Mouse (Mus musculus) neural tube, embryonic 11.5 days (tissue): ENCODE results near the gene Spock1. TPM values are rescaled to one million over a fixed set of nuclear protein-coding genes. Genes with fewer than 3 reads are reported as not detected.

Source experiments
- ATAC-seq: fragments of 200-750 bp; cut with Nextera tagmentation; 2 replicates; pipeline ENCODE4 v1.8.0; 2017; ENCODE audit warnings: moderate number of reproducible peaks, mild to moderate bottlenecking, moderate TSS enrichment, moderate library complexity; ENCODE audit not compliant: insufficient read depth, low FRiP score, low TSS enrichment
- DNase-seq: peaks from one replicate; pipeline ENCODE4 v3.0.0-alpha.2; 2015; ENCODE audit warnings: low spot score
- H3K27ac ChIP-seq: fragments of 300-500 bp; sonication (generic); 2 replicates; pipeline ENCODE4 v1.5.1; 2014; ENCODE audit warnings: low read depth, mild to moderate bottlenecking, low read length
- H3K27me3 ChIP-seq: fragments of 300-500 bp; sonication (generic); 2 replicates; pipeline ENCODE4 v1.6.1; 2014; ENCODE audit warnings: mild to moderate bottlenecking, low read length, mixed read lengths; ENCODE audit not compliant: control insufficient read depth, insufficient read depth
- H3K36me3 ChIP-seq: fragments of 300-500 bp; sonication (generic); 2 replicates; pipeline ENCODE4 v1.6.1; 2014; ENCODE audit warnings: mild to moderate bottlenecking, low read length, moderate library complexity, mixed read lengths; ENCODE audit not compliant: control insufficient read depth, insufficient read depth
- H3K4me1 ChIP-seq: fragments of 300-500 bp; sonication (generic); 2 replicates; pipeline ENCODE4 v1.6.1; 2014; ENCODE audit warnings: low read length, mixed read lengths; ENCODE audit not compliant: control insufficient read depth, insufficient read depth
- H3K4me2 ChIP-seq: fragments of 300-500 bp; sonication (generic); 2 replicates; pipeline ENCODE4 v1.6.1; 2014; ENCODE audit warnings: low read depth, mild to moderate bottlenecking, moderate library complexity
- H3K4me3 ChIP-seq: fragments of 300-500 bp; sonication (generic); 2 replicates; pipeline ENCODE4 v1.5.1; 2014; ENCODE audit warnings: low read depth, low read length
- H3K9ac ChIP-seq: fragments of 300-500 bp; sonication (generic); 2 replicates; pipeline ENCODE4 v1.6.1; 2014; ENCODE audit warnings: mild to moderate bottlenecking, low read length
- H3K9me3 ChIP-seq: fragments of 300-500 bp; sonication (generic); 2 replicates; pipeline ENCODE4 v1.6.1; 2016; ENCODE audit warnings: low read length; ENCODE audit not compliant: control insufficient read depth
- WGBS: fragments of 180-500 bp; shearing (Covaris S2); extraction: QIAGEN DNeasy Blood & Tissue Kit; methylation state at CpG from one replicate; pipeline ENCODE4 v1.1.7; 2014; 5-methylcytosine and 5-hydroxymethylcytosine counted together
- polyA plus RNA-seq: library from polyadenylated mRNA; unstranded; fragments of >200 nt; fragmentation: Nextera tagmentation; extraction: Ambion mirVana; gene quantifications from 2 replicates; pipeline ENCODE4 v1.2.1, GENCODE M21; 2014

Spock1 gene
- polyA plus RNA-seq, 1 experiment from 2014 or later: 23.3 TPM

DNA sequence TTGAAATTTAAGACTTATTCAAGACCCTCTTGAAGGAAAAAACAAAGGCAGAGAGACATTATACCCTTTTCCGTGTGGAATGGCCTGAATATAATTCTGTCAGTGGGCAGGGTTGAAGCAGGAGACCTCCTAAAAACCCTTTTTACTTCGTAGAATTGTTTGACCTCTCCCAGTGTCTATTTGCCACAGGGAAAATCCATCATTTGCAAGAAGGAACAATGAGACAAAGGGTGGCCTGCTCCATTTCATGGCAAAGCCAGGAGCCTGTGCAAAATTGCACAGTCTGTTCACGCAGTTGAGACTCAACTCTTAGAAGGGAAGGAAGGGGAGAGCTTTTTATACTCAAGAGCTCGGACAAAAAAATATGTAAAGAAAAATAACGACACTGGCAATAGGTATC is 22.6 kb upstream of the Spock1 start:
- Histone ChIP-seq H3K9me3 (no peaks in the 10 kb centered on the region), H3K4me2 (no peak overlapping the region)
- peak; percentile 69 for ATAC-seq

DNA sequence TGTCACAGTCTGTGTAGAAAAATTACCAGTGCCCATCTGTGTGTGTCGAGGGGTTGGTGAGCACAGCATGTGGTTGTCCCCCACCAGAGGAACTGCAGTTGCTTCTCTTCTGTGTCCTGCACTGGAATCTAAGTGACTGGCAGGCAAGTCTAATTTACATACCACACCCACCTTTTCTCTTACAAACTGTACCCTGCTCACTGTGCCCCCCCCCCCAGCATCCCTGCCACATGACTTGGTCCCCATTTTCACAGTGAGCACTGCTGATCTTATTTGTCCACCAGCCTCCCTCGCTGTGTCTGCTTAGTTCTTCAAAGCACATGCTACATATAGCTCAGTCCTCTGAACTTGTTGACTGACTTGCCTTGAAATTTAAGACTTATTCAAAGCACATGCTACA is 22.2 kb upstream of the Spock1 start:
- no peaks in the 10 kb centered on the region for H3K9me3 ChIP-seq
- 10% methylated on average over 2 of the region's 2 CpGs for WGBS
- no peak overlapping the region for H3K4me2 ChIP-seq
- no peak overlapping the region for H3K27ac ChIP-seq
- no peaks in the 10 kb centered on the region for H3K27me3 ChIP-seq
- H3K9ac ChIP-seq: no peak overlapping the region
- ATAC-seq (peak; percentile 86), DNase-seq (peak; percentile 59)
- peaks cover 10% of the 10 kb centered on the region for H3K4me1 ChIP-seq
- H3K36me3 ChIP-seq: no peaks in the 10 kb centered on the region
- H3K4me3 ChIP-seq: no peak overlapping the region

More for the DNA sequence above, 22.6 kb upstream of the Spock1 start:
- no peaks in the 10 kb centered on the region for H3K27me3 ChIP-seq
- DNase-seq: peak; percentile 49
- no peaks in the 10 kb centered on the region for H3K36me3 ChIP-seq
- H3K27ac ChIP-seq: no peak overlapping the region
- WGBS: 21% methylated on average over 5 of the region's 5 CpGs
- no peak overlapping the region for H3K9ac ChIP-seq
- H3K4me1 ChIP-seq: peaks cover 10% of the 10 kb centered on the region
- no peak overlapping the region for H3K4me3 ChIP-seq

GRCm38 (mm10) chr13:57919947-57920346 is 11.8 kb upstream of the Spock1 start:
- Histone ChIP-seq H3K4me2 (no peak overlapping the region), H3K9ac (no peak overlapping the region), H3K36me3 (no peaks in the 10 kb centered on the region), H3K9me3 (no peaks in the 10 kb centered on the region), H3K27me3 (no peaks in the 10 kb centered on the region), H3K27ac (no peak overlapping the region), H3K4me1 (no peaks in the 10 kb centered on the region), H3K4me3 (no peak overlapping the region)
- DNase-seq (no peak), ATAC-seq (no peak)
- 94% methylated on average over 4 of the region's 4 CpGs for WGBS

DNA sequence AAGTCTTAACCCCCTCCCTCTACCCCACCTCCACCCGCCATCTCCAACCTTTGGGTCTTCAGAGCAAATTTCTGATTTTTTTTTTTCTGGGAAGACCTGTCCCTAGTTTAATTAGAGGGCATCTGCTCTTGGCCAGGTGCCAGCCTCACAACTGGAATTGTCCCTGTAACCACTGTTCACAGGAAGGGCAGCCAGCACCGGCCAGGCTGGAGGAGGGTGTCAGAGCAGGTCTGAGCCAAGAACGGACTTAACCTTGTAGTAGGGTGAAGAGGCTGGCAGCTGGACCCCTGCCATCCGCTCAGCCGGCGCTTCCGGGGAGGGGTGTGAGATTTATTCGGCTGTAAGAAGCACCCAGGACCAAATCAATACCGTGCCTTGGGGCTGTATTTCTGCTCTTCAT is 3.0 kb upstream of the Spock1 start:
- Histone ChIP-seq H3K27me3 (peaks cover 17% of the 10 kb centered on the region), H3K4me1 (peaks cover 5% of the 10 kb centered on the region; the same call in 1 of the 2 replicates), H3K4me3 (no peak overlapping the region), H3K36me3 (no peaks in the 10 kb centered on the region), H3K9me3 (no peaks in the 10 kb centered on the region), H3K27ac (no peak overlapping the region), H3K9ac (no peak overlapping the region), H3K4me2 (no peak overlapping the region)
- 85% methylated on average over 9 of the region's 9 CpGs for WGBS
- DNase-seq: no peak
- no peak for ATAC-seq

GRCm38 (mm10) chr13:57907428-57908265 is 485 bp downstream of the Spock1 start:
- DNase-seq (no peak), ATAC-seq (peak; percentile 55; the same call in 1 of the 2 replicates)
- H3K27me3 ChIP-seq: peaks cover 17% of the 10 kb centered on the region
- H3K4me3 ChIP-seq: peak overlapping the region; percentile 49
- 2% methylated on average over 60 of the region's 60 CpGs for WGBS
- peak overlapping the region; percentile 86 for H3K4me2 ChIP-seq
- H3K9me3 ChIP-seq: no peaks in the 10 kb centered on the region
- H3K4me1 ChIP-seq: peaks cover 5% of the 10 kb centered on the region; the same call in 1 of the 2 replicates
- H3K36me3 ChIP-seq: no peaks in the 10 kb centered on the region
- H3K9ac ChIP-seq: peak overlapping the region; percentile 64
- H3K27ac ChIP-seq: 0 out of 2 replicates have a peak overlapping the region, but pooled peaks have one; percentile 27

GRCm38 (mm10) chr13:57894597-57894996 is 13.5 kb downstream of the Spock1 start:
- ATAC-seq (no peak), DNase-seq (no peak)
- no peak overlapping the region for H3K4me2 ChIP-seq
- no peak overlapping the region for H3K9ac ChIP-seq
- no peaks in the 10 kb centered on the region for H3K9me3 ChIP-seq
- H3K4me3 ChIP-seq: no peak overlapping the region
- no peak overlapping the region for H3K27ac ChIP-seq
- 71% methylated on average over 8 of the region's 8 CpGs for WGBS
- no peaks in the 10 kb centered on the region for H3K27me3 ChIP-seq
- 0 out of 2 replicates have a peak, but pooled peaks cover under 1% of the 10 kb centered on the region for H3K4me1 ChIP-seq
- H3K36me3 ChIP-seq: no peaks in the 10 kb centered on the region

DNA sequence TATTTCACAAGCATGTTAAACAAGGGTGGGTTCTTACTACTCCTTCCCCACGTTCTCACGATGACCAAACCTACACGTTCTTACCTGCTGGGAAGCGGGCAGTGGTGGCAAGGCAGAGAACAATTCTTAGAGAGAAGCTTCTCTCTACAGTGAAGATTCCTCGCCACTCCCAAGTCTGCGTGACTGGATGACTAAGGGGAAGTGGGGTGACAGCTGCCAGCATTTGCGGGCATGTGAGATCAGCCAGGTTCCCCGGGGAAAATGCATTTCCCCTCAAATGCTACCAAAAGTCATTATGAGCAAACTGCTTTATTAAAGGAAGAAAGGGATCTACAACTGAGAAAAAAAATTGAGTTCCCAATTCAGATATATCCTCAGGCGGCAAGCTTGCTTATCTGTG is 18.4 kb downstream of the Spock1 start:
- Histone ChIP-seq H3K4me1 (0 out of 2 replicates have a peak, but pooled peaks cover 4% of the 10 kb centered on the region), H3K27ac (no peak overlapping the region), H3K27me3 (no peaks in the 10 kb centered on the region), H3K4me2 (no peak overlapping the region), H3K9me3 (no peaks in the 10 kb centered on the region), H3K36me3 (no peaks in the 10 kb centered on the region), H3K9ac (no peak overlapping the region), H3K4me3 (no peak overlapping the region)
- 80% methylated on average over 9 of the region's 9 CpGs for WGBS
- no peak for ATAC-seq
- DNase-seq: no peak

GRCm38 (mm10) chr13:57889050-57889449 is 19.1 kb downstream of the Spock1 start:
- WGBS: 10% methylated on average over 5 of the region's 6 CpGs
- ATAC-seq (no peak), DNase-seq (no peak)
- H3K4me1 ChIP-seq: 0 out of 2 replicates have a peak, but pooled peaks cover 4% of the 10 kb centered on the region
- H3K9ac ChIP-seq: no peak overlapping the region; the same call in 1 of the 2 replicates
- no peak overlapping the region for H3K4me3 ChIP-seq
- H3K27me3 ChIP-seq: no peaks in the 10 kb centered on the region
- H3K36me3 ChIP-seq: no peaks in the 10 kb centered on the region
- H3K27ac ChIP-seq: peak overlapping the region; percentile 27; the same call in 1 of the 2 replicates
- H3K4me2 ChIP-seq: no peak overlapping the region
- no peaks in the 10 kb centered on the region for H3K9me3 ChIP-seq

GRCm38 (mm10) chr13:57879817-57880216 is 28.3 kb downstream of the Spock1 start:
- Histone ChIP-seq H3K27me3 (no peaks in the 10 kb centered on the region), H3K27ac (no peak overlapping the region), H3K9me3 (no peaks in the 10 kb centered on the region), H3K9ac (no peak overlapping the region), H3K4me1 (no peaks in the 10 kb centered on the region), H3K4me3 (no peak overlapping the region), H3K4me2 (no peak overlapping the region), H3K36me3 (no peaks in the 10 kb centered on the region)
- ATAC-seq: no peak
- no peak for DNase-seq
- 64% methylated on average over 4 of the region's 4 CpGs for WGBS
